Mouse (Mus musculus) lung, embryonic 16.5 days (tissue): Measurements from ENCODE around the gene Nipa2. TPM values are rescaled to one million over a fixed set of nuclear protein-coding genes. Genes with fewer than 3 reads are reported as not detected.

Experiments used
- ATAC-seq: fragments of 200-750 bp; cut with Nextera tagmentation; 2 replicates; pipeline ENCODE4 v1.8.0; 2017; ENCODE audit warnings: low read depth, mild to moderate bottlenecking, moderate library complexity
- H3K27ac ChIP-seq: fragments of 300-500 bp; sonication (generic); 2 replicates; pipeline ENCODE4 v1.5.1; 2014; ENCODE audit warnings: mild to moderate bottlenecking, control low read depth, low read length
- H3K27me3 ChIP-seq: fragments of 300-500 bp; sonication (generic); 2 replicates; pipeline ENCODE4 v1.6.1; 2014; ENCODE audit warnings: low read depth, low read length, mixed read lengths; ENCODE audit not compliant: control insufficient read depth, insufficient read depth
- H3K36me3 ChIP-seq: fragments of 300-500 bp; sonication (generic); 2 replicates; pipeline ENCODE4 v1.6.1; 2014; ENCODE audit warnings: low read length; ENCODE audit not compliant: control insufficient read depth, insufficient read depth
- H3K4me1 ChIP-seq: fragments of 300-500 bp; sonication (generic); replicated peaks from 2 replicates; pipeline ENCODE4 v1.6.1; 2014; ENCODE audit warnings: low read length, mixed read lengths; ENCODE audit not compliant: control insufficient read depth, insufficient read depth
- H3K4me2 ChIP-seq: fragments of 300-500 bp; sonication (generic); 2 replicates; pipeline ENCODE4 v1.6.1; 2014; ENCODE audit warnings: low read depth, low read length, control low read depth
- H3K4me3 ChIP-seq: fragments of 300-500 bp; sonication (generic); 2 replicates; pipeline ENCODE4 v1.5.1; 2014; ENCODE audit warnings: mild to moderate bottlenecking, low read length, control low read depth
- H3K9ac ChIP-seq: fragments of 300-500 bp; sonication (generic); 2 replicates; pipeline ENCODE4 v1.6.1; 2014; ENCODE audit warnings: low read length, control low read depth
- H3K9me3 ChIP-seq: fragments of 300-500 bp; sonication (generic); 2 replicates; pipeline ENCODE4 v1.6.1; 2016; ENCODE audit warnings: low read length; ENCODE audit not compliant: control insufficient read depth
- whole genome bisulfite sequencing: fragments of 180-500 bp; shearing (Covaris S2); extraction: QIAGEN DNeasy Blood & Tissue Kit; methylation state at CpG from one replicate; pipeline ENCODE4 v1.1.7; 2014; 5-methylcytosine and 5-hydroxymethylcytosine counted together
- polyA plus RNA-seq: library from polyadenylated mRNA; unstranded; fragments of >200 nt; fragmentation: Nextera tagmentation; extraction: Ambion mirVana; gene quantifications from 2 replicates; pipeline ENCODE4 v1.2.1, GENCODE M21; 2015

The Nipa2 gene
- polyA plus RNA-seq, 1 experiment from 2014 or later = 42.5 TPM

DNA sequence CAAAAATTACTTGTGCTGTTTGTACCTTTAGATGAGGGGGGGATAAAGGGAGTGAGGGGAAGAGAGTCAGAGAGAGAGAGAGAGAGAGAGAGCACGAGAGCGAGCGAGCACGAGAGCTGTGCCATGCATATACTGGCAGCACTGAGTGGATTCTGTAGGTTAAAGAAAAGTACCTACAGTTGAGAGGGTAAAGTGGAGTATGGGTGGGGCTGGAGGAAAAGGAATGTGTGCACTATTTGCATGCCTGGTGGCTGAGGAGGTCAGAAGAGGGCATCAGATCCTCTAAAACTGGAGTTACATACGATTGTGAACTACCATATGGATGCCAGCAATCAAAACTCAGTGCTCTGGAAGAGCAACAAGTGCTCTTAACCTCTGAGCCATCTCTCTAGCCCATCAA is 20.8 kb upstream of the Nipa2 start:
- no peak overlapping the region for H3K4me3 ChIP-seq
- no peak overlapping the region for H3K9ac ChIP-seq
- ATAC-seq = peak; percentile 91
- no peak overlapping the region for H3K4me2 ChIP-seq
- H3K4me1 ChIP-seq = peaks cover 3% of the 10 kb centered on the region; the same call in 1 of the 2 replicates
- no peaks in the 10 kb centered on the region for H3K9me3 ChIP-seq
- H3K27me3 ChIP-seq = no peaks in the 10 kb centered on the region
- 0 out of 2 replicates have a peak overlapping the region, but pooled peaks have one; percentile 31 for H3K27ac ChIP-seq
- WGBS = 58% methylated on average over 5 of the region's 5 CpGs
- H3K36me3 ChIP-seq = no peaks in the 10 kb centered on the region

DNA sequence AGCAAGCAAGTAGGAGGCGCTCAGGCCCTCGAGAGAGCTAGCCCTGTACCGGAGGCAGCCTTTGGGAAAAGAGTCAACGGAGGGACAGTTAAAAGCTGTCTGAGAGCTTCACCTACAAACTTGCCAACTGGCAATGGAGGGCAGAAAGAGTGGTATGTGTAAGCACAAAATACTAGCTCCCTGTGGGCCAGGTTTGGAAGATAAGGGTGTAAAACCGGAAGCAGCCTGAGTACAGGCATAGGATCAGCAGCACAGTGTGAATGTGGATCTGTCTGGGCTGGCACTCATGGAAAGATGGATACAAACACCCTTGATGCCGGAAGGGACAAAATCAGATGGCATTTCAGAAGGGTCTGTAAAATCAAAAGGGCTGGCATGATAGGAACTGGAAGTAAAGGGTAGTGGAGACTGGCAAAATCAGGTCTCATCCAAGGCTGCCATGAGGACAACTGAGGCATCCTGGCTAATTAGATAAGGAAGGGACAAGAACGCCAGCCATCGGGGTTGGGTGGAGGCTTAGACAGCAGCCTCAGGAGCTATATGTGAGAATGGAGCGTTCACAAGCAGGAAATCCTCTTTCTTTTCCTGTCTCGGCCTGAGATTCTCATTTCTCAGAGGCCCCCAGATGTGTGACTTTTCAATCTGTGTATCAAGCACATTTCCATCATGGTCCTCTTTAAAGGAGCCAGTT is 19.9 kb upstream of the Nipa2 start:
- ATAC-seq = no peak
- H3K4me2 ChIP-seq = no peak overlapping the region
- H3K9me3 ChIP-seq = no peaks in the 10 kb centered on the region
- H3K27me3 ChIP-seq = no peaks in the 10 kb centered on the region
- WGBS = 78% methylated on average over 10 of the region's 10 CpGs
- H3K4me3 ChIP-seq = no peak overlapping the region
- H3K9ac ChIP-seq = no peak overlapping the region
- peaks cover 3% of the 10 kb centered on the region; the same call in 1 of the 2 replicates for H3K4me1 ChIP-seq
- H3K27ac ChIP-seq = no peak overlapping the region
- no peaks in the 10 kb centered on the region for H3K36me3 ChIP-seq

DNA sequence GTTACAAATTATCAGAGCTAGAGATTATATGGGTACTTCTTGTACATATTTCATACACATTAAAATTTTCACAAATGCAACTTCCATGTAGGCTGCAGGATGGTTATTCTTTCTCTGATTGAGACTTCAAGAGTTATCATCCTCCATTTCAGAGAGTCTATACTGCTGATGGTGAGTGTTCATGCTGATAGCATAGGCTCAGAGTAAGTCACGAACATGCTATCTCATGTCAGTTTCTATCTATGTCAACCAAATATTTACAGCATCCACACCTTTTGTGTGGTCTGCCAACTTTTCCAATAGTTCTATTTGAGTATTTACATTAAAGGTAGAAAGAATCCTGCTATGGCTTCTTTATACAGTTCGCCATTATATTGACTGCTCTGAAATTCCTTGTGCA is 19.2 kb upstream of the Nipa2 start:
- Histone ChIP-seq H3K4me2 (no peak overlapping the region), H3K9me3 (no peaks in the 10 kb centered on the region), H3K4me3 (no peak overlapping the region), H3K27me3 (no peaks in the 10 kb centered on the region), H3K36me3 (no peaks in the 10 kb centered on the region), H3K4me1 (peaks cover 3% of the 10 kb centered on the region; the same call in 1 of the 2 replicates), H3K27ac (no peak overlapping the region), H3K9ac (no peak overlapping the region)
- 88% methylated on average over 2 of the region's 2 CpGs for WGBS
- no peak for ATAC-seq

DNA sequence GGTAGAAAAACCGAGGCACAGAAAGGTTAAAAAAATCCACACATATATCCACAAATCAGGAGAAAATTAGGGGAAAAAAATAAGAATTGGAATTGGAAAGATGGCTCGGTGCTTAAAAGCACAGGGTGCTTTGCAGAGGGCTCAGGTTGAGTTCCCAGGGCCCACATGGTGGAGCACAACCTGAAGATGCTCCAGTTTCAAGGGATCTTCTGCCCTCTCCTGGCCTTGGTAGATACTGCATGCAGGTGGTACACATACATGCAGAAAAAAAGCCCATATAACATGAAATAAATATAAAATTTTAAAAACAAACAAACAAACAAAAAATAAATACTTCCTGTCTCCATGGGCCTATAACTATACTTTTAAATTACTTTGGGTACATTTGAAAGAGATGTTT is 12.2 kb upstream of the Nipa2 start:
- WGBS = 83% methylated on average over 2 of the region's 2 CpGs
- Histone ChIP-seq H3K9ac (no peak overlapping the region), H3K4me1 (no peaks in the 10 kb centered on the region), H3K27me3 (no peaks in the 10 kb centered on the region), H3K4me3 (no peak overlapping the region), H3K4me2 (no peak overlapping the region), H3K36me3 (no peaks in the 10 kb centered on the region), H3K9me3 (no peaks in the 10 kb centered on the region), H3K27ac (no peak overlapping the region)
- ATAC-seq = no peak

DNA sequence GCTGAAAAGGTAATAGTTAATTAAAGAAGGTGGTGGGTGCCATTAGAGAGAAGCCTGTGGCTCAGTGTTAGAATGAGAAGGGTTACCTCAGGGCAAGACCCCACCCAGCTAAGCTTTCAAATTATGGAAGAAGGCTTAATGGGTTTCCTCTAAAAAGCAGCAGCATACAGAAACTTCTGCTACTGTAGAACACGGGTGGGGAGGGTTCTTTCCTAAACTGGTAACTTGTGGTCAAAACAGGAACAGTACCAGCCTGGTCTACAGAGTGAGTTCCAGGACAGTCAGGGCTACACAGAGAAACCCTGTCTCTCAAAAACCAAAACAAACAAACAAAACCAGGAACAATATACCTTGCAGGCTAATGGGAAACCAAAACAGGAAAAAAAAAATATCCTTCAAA is 7.1 kb upstream of the Nipa2 start:
- H3K27ac ChIP-seq = no peak overlapping the region
- ATAC-seq = no peak
- H3K9me3 ChIP-seq = no peaks in the 10 kb centered on the region
- H3K4me2 ChIP-seq = no peak overlapping the region
- no peak overlapping the region for H3K4me3 ChIP-seq
- H3K9ac ChIP-seq = no peak overlapping the region
- H3K36me3 ChIP-seq = no peaks in the 10 kb centered on the region
- 38% methylated on average over 1 of the region's 1 CpGs for WGBS
- H3K4me1 ChIP-seq = no peaks in the 10 kb centered on the region
- H3K27me3 ChIP-seq = no peaks in the 10 kb centered on the region

DNA sequence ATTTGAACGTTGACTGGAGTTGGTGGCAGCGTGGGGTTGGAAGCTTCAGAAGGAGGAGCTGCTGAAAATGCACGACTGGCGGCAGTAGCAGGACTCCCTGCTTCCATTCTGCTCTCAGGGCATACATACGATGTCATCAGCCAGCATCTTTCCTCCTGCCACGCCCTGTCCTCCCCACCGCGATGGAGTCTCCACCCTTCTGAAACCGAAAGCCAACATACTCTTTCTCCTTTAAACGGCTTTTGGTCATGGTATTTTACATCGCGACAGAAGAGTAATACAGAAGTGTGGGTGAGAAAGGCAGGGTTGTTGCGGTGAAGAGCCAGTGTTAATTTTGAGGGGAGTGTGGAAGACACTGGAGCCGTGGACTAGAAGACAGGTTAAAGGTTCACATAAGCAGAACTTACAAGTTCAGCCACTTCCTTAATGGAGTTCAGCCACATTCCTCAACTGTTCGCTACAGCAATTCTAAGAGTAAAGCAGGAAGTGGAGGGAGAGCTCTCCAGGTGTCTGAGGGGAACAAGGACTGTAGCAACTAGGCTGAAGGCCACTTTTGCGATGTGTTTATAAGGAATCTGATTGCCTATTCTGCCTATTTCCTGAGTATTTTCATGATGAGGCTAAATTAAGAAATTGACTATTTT is 6.1 kb upstream of the Nipa2 start:
- Histone ChIP-seq H3K27ac (peak overlapping the region; percentile 69), H3K9ac (peak overlapping the region; percentile 62), H3K4me1 (no peaks in the 10 kb centered on the region), H3K36me3 (no peaks in the 10 kb centered on the region), H3K4me2 (peak overlapping the region; percentile 60), H3K9me3 (no peaks in the 10 kb centered on the region), H3K27me3 (no peaks in the 10 kb centered on the region), H3K4me3 (peak overlapping the region; percentile 47)
- 27% methylated on average over 16 of the region's 16 CpGs for WGBS
- ATAC-seq = peak; percentile 81

DNA sequence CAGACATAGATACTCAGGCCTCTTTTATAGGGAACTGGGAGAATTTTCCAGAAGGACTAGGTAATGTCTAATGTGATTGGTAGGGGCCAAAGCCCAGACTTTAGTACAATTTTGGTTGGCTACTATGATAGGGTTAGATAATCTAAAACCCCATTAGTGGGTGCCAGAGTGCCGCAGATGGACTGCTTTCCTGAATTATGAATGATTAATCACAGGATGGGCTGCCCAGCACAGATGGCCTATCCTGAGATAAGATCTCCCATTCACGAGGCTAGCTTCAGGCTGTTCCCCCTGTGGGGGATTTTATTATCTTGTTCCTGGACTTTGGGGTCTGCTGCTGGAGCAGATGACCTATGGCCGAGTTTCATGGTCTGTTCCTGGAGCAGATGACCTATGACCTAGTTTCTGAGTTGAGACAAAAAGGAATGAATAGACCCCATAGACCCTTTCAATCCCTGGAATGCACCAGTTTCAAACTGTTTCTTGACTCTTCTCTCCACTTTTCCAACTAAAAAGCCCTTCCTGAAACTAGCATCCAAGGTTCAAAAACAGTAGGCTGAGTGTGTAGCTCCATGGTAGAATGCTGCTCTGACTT is 4.7 kb upstream of the Nipa2 start:
- no peak for ATAC-seq
- 36% methylated on average over 3 of the region's 3 CpGs for WGBS
- Histone ChIP-seq H3K9me3 (no peaks in the 10 kb centered on the region), H3K9ac (no peak overlapping the region), H3K4me2 (no peak overlapping the region), H3K27me3 (no peaks in the 10 kb centered on the region), H3K4me3 (no peak overlapping the region), H3K36me3 (no peaks in the 10 kb centered on the region), H3K4me1 (peaks cover 6% of the 10 kb centered on the region; the same call in 1 of the 2 replicates), H3K27ac (no peak overlapping the region)

DNA sequence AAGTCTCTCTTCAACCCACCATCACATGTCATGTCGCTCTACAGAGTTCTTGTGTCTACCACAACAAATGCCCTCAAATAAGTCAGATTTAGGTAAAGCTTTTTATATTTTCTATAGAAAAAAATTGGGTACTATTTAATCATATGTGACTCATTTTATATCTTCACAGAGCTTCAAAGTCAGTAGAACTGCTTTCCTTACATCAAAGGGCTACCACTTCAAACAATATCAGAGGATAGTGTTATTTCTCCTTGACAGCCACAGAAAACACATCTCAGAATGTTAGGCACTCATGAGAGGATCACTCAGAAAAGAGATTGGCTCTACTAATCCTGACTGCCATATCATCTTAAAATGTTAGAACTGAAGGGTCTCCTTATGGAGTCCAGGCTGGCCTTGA is 1.8 kb downstream of the Nipa2 start:
- H3K4me3 ChIP-seq = no peak overlapping the region
- no peaks in the 10 kb centered on the region for H3K27me3 ChIP-seq
- no peak overlapping the region for H3K4me2 ChIP-seq
- H3K36me3 ChIP-seq = peaks cover 3% of the 10 kb centered on the region; the same call in 1 of the 2 replicates
- ATAC-seq = no peak
- H3K27ac ChIP-seq = no peak overlapping the region
- H3K4me1 ChIP-seq = peaks cover 8% of the 10 kb centered on the region
- WGBS = 94% methylated on average over 1 of the region's 1 CpGs
- no peak overlapping the region for H3K9ac ChIP-seq
- no peaks in the 10 kb centered on the region for H3K9me3 ChIP-seq

DNA sequence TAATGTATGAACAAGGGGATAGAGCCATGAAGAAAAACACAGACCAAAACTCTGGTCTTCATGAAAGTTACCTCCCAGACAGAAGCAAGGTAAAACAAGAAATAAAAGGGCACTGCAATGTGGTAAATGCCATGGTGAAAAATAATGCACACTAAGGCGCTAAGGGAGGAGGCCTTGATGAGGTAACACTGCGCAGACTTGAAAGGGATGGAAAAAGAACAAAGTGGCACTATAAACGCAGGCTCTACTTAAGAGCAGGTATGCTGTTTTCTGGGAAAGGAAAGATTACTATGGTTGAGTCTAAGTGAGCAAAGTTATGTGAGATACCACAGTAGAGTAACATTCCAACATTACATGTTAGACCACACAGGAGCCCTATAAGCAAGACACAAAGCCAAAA is 2.5 kb downstream of the Nipa2 start:
- Histone ChIP-seq H3K9ac (no peak overlapping the region), H3K27ac (no peak overlapping the region), H3K27me3 (no peaks in the 10 kb centered on the region), H3K9me3 (no peaks in the 10 kb centered on the region; the same call in 1 of the 2 replicates), H3K4me2 (no peak overlapping the region), H3K36me3 (peaks cover 4% of the 10 kb centered on the region), H3K4me3 (no peak overlapping the region), H3K4me1 (peaks cover 8% of the 10 kb centered on the region)
- 93% methylated on average over 3 of the region's 3 CpGs for WGBS
- no peak for ATAC-seq
